Mouse (Mus musculus) activated CD4-positive, CD25-positive, alpha-beta regulatory T cell, adult 4 months (primary cell): ENCODE measurements around the gene Nptn. TPM values are rescaled to one million over a fixed set of nuclear protein-coding genes. Genes with fewer than 3 reads are reported as not detected.

Experiments used
- ATAC-seq: one replicate; pipeline ENCODE4 v1.8.0; 2017
- polyA plus RNA-seq, 2 experiments: library from polyadenylated mRNA; unstranded; fragments of 100-300 nt; shearing (Covaris generic); gene quantifications; one replicate each; pipeline ENCODE4 v1.2.1; 2017

The Nptn gene
- polyA plus RNA-seq, 2 experiments from 2014 or later: 106 to 119 TPM

DNA sequence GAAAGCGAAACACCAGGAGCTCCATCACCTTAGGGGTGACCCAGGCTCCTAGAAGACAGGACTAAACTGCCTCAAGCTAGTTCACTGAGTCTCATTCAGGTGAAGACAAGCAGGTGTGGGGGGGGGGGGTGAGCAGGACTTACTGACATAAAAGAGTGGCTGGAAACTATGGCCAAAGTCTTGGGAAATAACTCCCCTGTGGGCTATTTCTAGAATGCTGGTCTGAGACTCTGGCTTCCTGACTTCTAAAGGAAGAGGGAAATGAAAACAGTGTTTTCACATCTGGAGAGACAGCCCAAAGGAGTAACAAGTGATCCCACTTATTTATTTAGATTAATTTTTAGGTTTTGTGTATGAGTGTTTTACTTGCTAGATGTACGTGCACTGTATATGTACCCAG is 119.7 kb downstream of the Nptn start:
- ATAC-seq: no peak

DNA sequence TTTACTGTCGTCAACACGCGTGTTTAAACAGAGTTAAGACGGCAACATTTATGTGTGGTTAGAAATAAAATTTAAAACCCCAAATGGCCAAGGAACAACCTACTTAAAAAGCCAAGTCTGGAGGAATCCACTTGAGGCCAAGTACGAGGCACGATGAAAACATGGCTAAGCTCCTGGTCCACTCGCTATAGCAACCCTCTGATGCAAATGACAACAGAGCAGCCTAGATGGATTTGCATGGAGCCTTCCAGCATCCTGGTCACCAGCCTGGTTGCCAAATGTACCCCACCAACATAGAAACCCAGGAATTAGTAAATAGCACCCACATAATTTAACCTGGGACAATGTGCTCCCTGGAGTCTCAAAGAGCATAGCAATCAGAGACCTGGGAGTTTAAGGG is 121.7 kb downstream of the Nptn start:
- no peak for ATAC-seq

DNA sequence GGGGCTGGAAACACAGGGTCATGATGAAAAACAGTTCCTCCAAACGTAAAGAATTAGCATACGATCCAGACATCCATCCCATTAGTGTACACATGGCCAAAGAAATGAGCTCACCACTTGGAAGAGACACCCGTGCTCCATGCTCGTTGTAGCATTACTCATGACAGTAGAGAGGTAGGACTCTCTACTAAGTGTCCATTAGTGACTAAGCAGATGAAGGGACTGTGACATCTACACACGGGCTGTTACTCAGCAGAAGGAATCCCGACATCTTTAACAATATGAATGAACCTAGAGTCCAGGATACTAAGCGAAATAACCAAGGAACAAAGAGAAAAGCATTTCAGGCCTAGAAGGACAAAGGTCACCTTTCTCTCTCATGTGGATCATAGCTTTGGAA is 124.0 kb downstream of the Nptn start:
- no peak for ATAC-seq

Other genes starting within 250 kb of the Nptn start
- gene Tbc1d21, start 211.8 kb upstream of the Nptn start, polyA plus RNA-seq: not detected
- not detected for gene Insyn1, start 93.6 kb upstream of the Nptn start, polyA plus RNA-seq
- gene Cd276, start 26.8 kb upstream of the Nptn start, polyA plus RNA-seq: not detected
- not detected for gene Rec114, start 161.7 kb downstream of the Nptn start, polyA plus RNA-seq
- gene Hcn4, start 241.2 kb downstream of the Nptn start, polyA plus RNA-seq: not detected